Mouse (Mus musculus): ENCODE results near the gene Tmem82. TPM values are rescaled to one million over a fixed set of nuclear protein-coding genes. Genes with fewer than 3 reads are reported as not detected.

Tmem82 gene
- polyA plus RNA-seq, 1 experiment: 3.4 TPM

GRCm38 (mm10) chr4:141614946-141615345, 3.5 kb downstream of the Tmem82 start:
- no peaks in the 10 kb centered on the region for H3K27me3 ChIP-seq (ENCODE audit: control insufficient read depth, insufficient read depth, low read length, poor library complexity, severe bottlenecking)
- H3K9ac ChIP-seq (ENCODE audit: low read depth, poor library complexity, severe bottlenecking): no peak overlapping the region
- H3K4me1 ChIP-seq (ENCODE audit: control insufficient read depth, insufficient read depth, low read length): peaks cover 2% of the 10 kb centered on the region
- H3K27ac ChIP-seq (ENCODE audit: insufficient read depth, low read length): no peak overlapping the region
- TF ChIP-seq CTCF (IDR thresholded peaks at IDR 0.05; ENCODE audit: low read depth, low read length) (no peak), POLR2A (IDR thresholded peaks at IDR 0.05; ENCODE audit: insufficient read depth, low read length) (no peak), EP300 (IDR thresholded peaks at IDR 0.05; ENCODE audit: insufficient read depth, low read depth, low read length) (no peak)
- no peaks in the 10 kb centered on the region for H3K36me3 ChIP-seq (ENCODE audit: control insufficient read depth, insufficient read depth, low read length, poor library complexity, severe bottlenecking)
- no peak overlapping the region for H3K4me3 ChIP-seq (ENCODE audit: low read depth, low read length)
- H3K9me3 ChIP-seq (replicated peaks; ENCODE audit: control insufficient read depth, insufficient read depth, low read length, poor library complexity, severe bottlenecking): no peaks in the 10 kb centered on the region

GRCm38 (mm10) chr4:141609538-141609937, 8.9 kb downstream of the Tmem82 start:
- TF ChIP-seq CTCF (IDR thresholded peaks at IDR 0.05; ENCODE audit: low read depth, low read length): no peak
- no peak for TF ChIP-seq EP300 (IDR thresholded peaks at IDR 0.05; ENCODE audit: insufficient read depth, low read depth, low read length)
- no peak for TF ChIP-seq POLR2A (IDR thresholded peaks at IDR 0.05; ENCODE audit: insufficient read depth, low read length)
- Histone ChIP-seq H3K27ac (ENCODE audit: insufficient read depth, low read length) (no peak overlapping the region), H3K4me3 (ENCODE audit: low read depth, low read length) (no peak overlapping the region), H3K27me3 (ENCODE audit: control insufficient read depth, insufficient read depth, low read length, poor library complexity, severe bottlenecking) (no peaks in the 10 kb centered on the region), H3K9me3 (replicated peaks; ENCODE audit: control insufficient read depth, insufficient read depth, low read length, poor library complexity, severe bottlenecking) (no peaks in the 10 kb centered on the region), H3K36me3 (ENCODE audit: control insufficient read depth, insufficient read depth, low read length, poor library complexity, severe bottlenecking) (no peaks in the 10 kb centered on the region), H3K4me1 (ENCODE audit: control insufficient read depth, insufficient read depth, low read length) (no peaks in the 10 kb centered on the region), H3K9ac (ENCODE audit: low read depth, poor library complexity, severe bottlenecking) (no peak overlapping the region)

- Histone ChIP-seq H3K4me1 (ENCODE audit: control insufficient read depth, insufficient read depth, low read length) (peaks cover 10% of the 10 kb centered on the region), H3K9ac (ENCODE audit: low read depth, poor library complexity, severe bottlenecking) (no peak within 1 kb of the TSS), H3K36me3 (ENCODE audit: control insufficient read depth, insufficient read depth, low read length, poor library complexity, severe bottlenecking) (no peaks in the 10 kb centered on the region), H3K27ac (ENCODE audit: insufficient read depth, low read length) (no peak within 1 kb of the TSS), H3K4me3 (ENCODE audit: low read depth, low read length) (no peak within 1 kb of the TSS), H3K9me3 (replicated peaks; ENCODE audit: control insufficient read depth, insufficient read depth, low read length, poor library complexity, severe bottlenecking) (no peaks in the 10 kb centered on the region), H3K27me3 (ENCODE audit: control insufficient read depth, insufficient read depth, low read length, poor library complexity, severe bottlenecking) (no peaks in the 10 kb centered on the region)
- TF ChIP-seq CTCF (IDR thresholded peaks at IDR 0.05; ENCODE audit: low read depth, low read length): no peak
- no peak for TF ChIP-seq POLR2A (IDR thresholded peaks at IDR 0.05; ENCODE audit: insufficient read depth, low read length)
- TF ChIP-seq EP300 (IDR thresholded peaks at IDR 0.05; ENCODE audit: insufficient read depth, low read depth, low read length): no peak
Measured at GRCm38 (mm10) chr4:141605861-141606260, 12.6 kb downstream of the Tmem82 start, which contains the start of gene Fblim1. Fblim1 (minus strand) TSS chr4:141606096.

- Histone ChIP-seq H3K36me3 (ENCODE audit: control insufficient read depth, insufficient read depth, low read length, poor library complexity, severe bottlenecking) (no peaks in the 10 kb centered on the region), H3K9me3 (replicated peaks; ENCODE audit: control insufficient read depth, insufficient read depth, low read length, poor library complexity, severe bottlenecking) (no peaks in the 10 kb centered on the region), H3K9ac (ENCODE audit: low read depth, poor library complexity, severe bottlenecking) (no peak overlapping the region), H3K4me1 (ENCODE audit: control insufficient read depth, insufficient read depth, low read length) (peaks cover 10% of the 10 kb centered on the region), H3K27ac (ENCODE audit: insufficient read depth, low read length) (no peak overlapping the region), H3K4me3 (ENCODE audit: low read depth, low read length) (no peak overlapping the region), H3K27me3 (ENCODE audit: control insufficient read depth, insufficient read depth, low read length, poor library complexity, severe bottlenecking) (no peaks in the 10 kb centered on the region)
- TF ChIP-seq POLR2A (IDR thresholded peaks at IDR 0.05; ENCODE audit: insufficient read depth, low read length): no peak
- no peak for TF ChIP-seq CTCF (IDR thresholded peaks at IDR 0.05; ENCODE audit: low read depth, low read length)
- no peak for TF ChIP-seq EP300 (IDR thresholded peaks at IDR 0.05; ENCODE audit: insufficient read depth, low read depth, low read length)
Measured at GRCm38 (mm10) chr4:141605421-141605820, 13.0 kb downstream of the Tmem82 start.

- no peaks in the 10 kb centered on the region for H3K27me3 ChIP-seq (ENCODE audit: control insufficient read depth, insufficient read depth, low read length, poor library complexity, severe bottlenecking)
- H3K9me3 ChIP-seq (replicated peaks; ENCODE audit: control insufficient read depth, insufficient read depth, low read length, poor library complexity, severe bottlenecking): no peaks in the 10 kb centered on the region
- TF ChIP-seq POLR2A (IDR thresholded peaks at IDR 0.05; ENCODE audit: insufficient read depth, low read length): no peak
- no peak for TF ChIP-seq EP300 (IDR thresholded peaks at IDR 0.05; ENCODE audit: insufficient read depth, low read depth, low read length)
- TF ChIP-seq CTCF (IDR thresholded peaks at IDR 0.05; ENCODE audit: low read depth, low read length): no peak
- peaks cover 10% of the 10 kb centered on the region for H3K4me1 ChIP-seq (ENCODE audit: control insufficient read depth, insufficient read depth, low read length)
- no peak overlapping the region for H3K4me3 ChIP-seq (ENCODE audit: low read depth, low read length)
- H3K9ac ChIP-seq (ENCODE audit: low read depth, poor library complexity, severe bottlenecking): no peak overlapping the region
- no peaks in the 10 kb centered on the region for H3K36me3 ChIP-seq (ENCODE audit: control insufficient read depth, insufficient read depth, low read length, poor library complexity, severe bottlenecking)
- H3K27ac ChIP-seq (ENCODE audit: insufficient read depth, low read length): no peak overlapping the region
Measured at GRCm38 (mm10) chr4:141604493-141604892, 13.9 kb downstream of the Tmem82 start.

- TF ChIP-seq EP300 (IDR thresholded peaks at IDR 0.05; ENCODE audit: insufficient read depth, low read depth, low read length) (no peak), POLR2A (IDR thresholded peaks at IDR 0.05; ENCODE audit: insufficient read depth, low read length) (no peak), CTCF (IDR thresholded peaks at IDR 0.05; ENCODE audit: low read depth, low read length) (no peak)
- H3K9me3 ChIP-seq (replicated peaks; ENCODE audit: control insufficient read depth, insufficient read depth, low read length, poor library complexity, severe bottlenecking): no peaks in the 10 kb centered on the region
- H3K4me1 ChIP-seq (ENCODE audit: control insufficient read depth, insufficient read depth, low read length): peaks cover 10% of the 10 kb centered on the region
- no peak overlapping the region for H3K27ac ChIP-seq (ENCODE audit: insufficient read depth, low read length)
- no peaks in the 10 kb centered on the region for H3K36me3 ChIP-seq (ENCODE audit: control insufficient read depth, insufficient read depth, low read length, poor library complexity, severe bottlenecking)
- no peaks in the 10 kb centered on the region for H3K27me3 ChIP-seq (ENCODE audit: control insufficient read depth, insufficient read depth, low read length, poor library complexity, severe bottlenecking)
- H3K9ac ChIP-seq (ENCODE audit: low read depth, poor library complexity, severe bottlenecking): no peak overlapping the region
- H3K4me3 ChIP-seq (ENCODE audit: low read depth, low read length): no peak overlapping the region
Measured at GRCm38 (mm10) chr4:141603921-141604320, 14.5 kb downstream of the Tmem82 start.

Measured in ES-Bruce4 (cell line).